Mouse (Mus musculus): ENCODE data around the gene Ptprd.

DNA sequence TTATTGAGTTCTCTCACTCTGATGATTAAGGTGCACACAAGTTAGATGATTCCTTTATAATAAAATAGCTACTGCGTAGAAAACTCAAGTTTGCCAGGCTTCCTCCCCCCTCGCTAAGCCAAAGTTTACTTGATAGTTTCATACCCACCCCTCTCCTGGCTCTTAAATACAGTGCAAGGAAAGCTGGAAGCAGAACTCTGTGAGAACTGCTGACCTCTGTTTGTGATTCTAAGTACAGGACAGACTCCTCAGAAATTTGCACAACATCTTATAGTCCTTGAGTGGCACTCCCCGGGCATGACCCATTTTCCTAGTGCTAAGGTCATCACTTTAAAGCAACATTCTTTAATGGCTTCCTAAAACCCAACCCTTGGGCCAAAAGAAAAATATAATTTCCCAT, 2196.7 kb downstream of the Ptprd start:
- no peak for TF ChIP-seq CTCF (IDR thresholded peaks at IDR 0.05; ENCODE audit: low read depth)
- TF ChIP-seq EP300 (optimal IDR thresholded peaks at IDR 0.05) = no peak

All from stomach, postnatal 0 days (tissue).